In the genomic region with DNA sequence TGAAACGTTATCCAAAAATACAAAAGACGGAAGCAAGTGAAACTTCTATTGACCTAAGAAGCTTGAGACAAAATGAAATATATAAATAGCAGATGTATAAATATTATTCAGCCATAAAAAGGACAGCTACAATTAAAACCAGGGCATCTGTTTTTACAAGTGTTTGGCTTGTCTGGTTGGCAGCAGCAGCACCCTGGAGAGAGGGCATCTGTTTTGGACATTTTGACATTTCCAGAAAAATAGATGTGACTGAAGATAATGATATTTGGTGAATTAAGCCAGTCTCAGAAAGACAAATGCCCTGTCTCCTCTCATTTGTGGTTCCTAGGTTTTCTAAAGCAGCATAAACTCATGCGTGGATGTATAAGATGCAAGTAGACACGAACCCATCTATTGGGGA, we compare ENCODE assay signal across 14 mouse cellular contexts.
"Had no signal": no experiment of that assay in that cellular context is flagged by ENCODE, and none has a peak within 500 bp of the region (broad histone marks: within the 10 kb centered on the region; RNA-seq: fewer than 3 reads in every experiment).

No protein-coding gene starts in this region.

- DNase-seq: gastrocnemius, postnatal 14 days; gastrocnemius, postnatal 36 days; heart, adult 11 months; heart, adult 2 months; heart, postnatal 14 days; heart, postnatal 36 days; kidney, adult 11 months; kidney, adult 2 months; kidney, adult 9 months; kidney, postnatal 14 days; kidney, postnatal 36 days; layer of hippocampus, adult 9-11 months; layer of hippocampus, postnatal 36 days; lung, adult 18-20 months had no signal
